Mouse (Mus musculus) layer of hippocampus, postnatal 14 days (tissue): ENCODE measurements at regions not wholly inside any gene's neighbourhood (a gene's known extent, or its start where the extent isn't known, plus 50 kb on each side); places are given as distances from the start of the nearest gene placed in this dataset.

ENCODE experiments used
- DNase-seq, 2 experiments: peaks; one replicate each; pipeline ENCODE4 v3.0.0; 2021 to 2022; ENCODE audit warnings: low spot score in 2 of 2, mixed read lengths in 1 of 2

- no peak for DNase-seq
These were observed 371.1 kb downstream of the Cdh26 start for GRCm38 (mm10) chr2:178801464-178801863.

GRCm38 (mm10) chr2:178805283-178805682 is 375.0 kb downstream of the Cdh26 start:
- no peak for DNase-seq

GRCm38 (mm10) chr2:178821552-178821951 is 391.2 kb downstream of the Cdh26 start:
- DNase-seq, result no peak

- no peak for DNase-seq
These were observed 400.0 kb downstream of the Cdh26 start for GRCm38 (mm10) chr2:178830313-178830712.

- DNase-seq, result no peak
These were observed 404.7 kb downstream of the Cdh26 start for GRCm38 (mm10) chr2:178834986-178835385.

GRCm38 (mm10) chr2:178838571-178838970 is 408.2 kb downstream of the Cdh26 start:
- DNase-seq, result no peak

- peak; percentile 38 to 59 for DNase-seq
These were observed 410.6 kb downstream of the Cdh26 start for GRCm38 (mm10) chr2:178840975-178841374.

GRCm38 (mm10) chr2:178842595-178842994 is 412.3 kb downstream of the Cdh26 start:
- no peak for DNase-seq

GRCm38 (mm10) chr2:178843458-178843857 is 413.1 kb downstream of the Cdh26 start:
- no peak for DNase-seq

GRCm38 (mm10) chr2:178844561-178844960 is 414.2 kb downstream of the Cdh26 start:
- no peak for DNase-seq

GRCm38 (mm10) chr2:178850320-178850719 is 420.0 kb downstream of the Cdh26 start:
- DNase-seq, result no peak

GRCm38 (mm10) chr2:178850769-178851168 is 420.4 kb downstream of the Cdh26 start:
- DNase-seq, result no peak

- no peak for DNase-seq
These were observed 423.7 kb downstream of the Cdh26 start for GRCm38 (mm10) chr2:178854012-178854411.

- DNase-seq, result no peak
These were observed 424.4 kb downstream of the Cdh26 start for GRCm38 (mm10) chr2:178854760-178855159.

- DNase-seq, result no peak
These were observed 432.3 kb downstream of the Cdh26 start for GRCm38 (mm10) chr2:178862620-178863019.

GRCm38 (mm10) chr2:178867086-178867485 is 436.8 kb downstream of the Cdh26 start:
- no peak for DNase-seq

- no peak for DNase-seq
These were observed 438.8 kb downstream of the Cdh26 start for GRCm38 (mm10) chr2:178869160-178869559.

GRCm38 (mm10) chr2:178878436-178878835 is 448.1 kb downstream of the Cdh26 start:
- DNase-seq, result no peak

- peak in 1 of 2 experiments; percentile 16 for DNase-seq
These were observed 455.4 kb downstream of the Cdh26 start for GRCm38 (mm10) chr2:178885686-178886085.

- no peak for DNase-seq
These were observed 458.4 kb downstream of the Cdh26 start for GRCm38 (mm10) chr2:178888704-178889103.

GRCm38 (mm10) chr2:178902397-178902796 is 472.1 kb downstream of the Cdh26 start:
- DNase-seq, result no peak

GRCm38 (mm10) chr2:178909325-178909724 is 479.0 kb downstream of the Cdh26 start:
- no peak for DNase-seq

- DNase-seq, result no peak
These were observed 481.3 kb downstream of the Cdh26 start for GRCm38 (mm10) chr2:178911646-178912045.
